Mouse (Mus musculus) spleen, adult 2 months (tissue): ENCODE data around the gene Arhgap22. TPM values are rescaled to one million over a fixed set of nuclear protein-coding genes. Genes with fewer than 3 reads are reported as not detected.

ENCODE experiments used
- DNase-seq, 2 experiments: peaks; one replicate each; pipeline versions ENCODE4 v3.0.0 to v3.0.0-alpha.2; 2012 to 2021; ENCODE audit warnings: low spot score in 2 of 2, low read depth in 1 of 2
- H3K27ac ChIP-seq: fragments of 200-500 bp; 2 replicates; pipeline ENCODE4 v1.5.1; 2012; ENCODE audit warnings: low read length, inconsistent platforms; ENCODE audit not compliant: insufficient read depth
- H3K27me3 ChIP-seq: fragments of 200-500 bp; 2 replicates; pipeline ENCODE4 v1.6.1; 2012; ENCODE audit warnings: mild to moderate bottlenecking, moderate library complexity, low read length, inconsistent platforms; ENCODE audit not compliant: control insufficient read depth, insufficient read depth
- H3K36me3 ChIP-seq: fragments of 200-500 bp; 2 replicates; pipeline ENCODE4 v1.6.1; 2012; ENCODE audit warnings: mild to moderate bottlenecking, low read length, inconsistent platforms; ENCODE audit not compliant: control insufficient read depth, insufficient read depth
- H3K4me1 ChIP-seq: fragments of 200-500 bp; 2 replicates; pipeline ENCODE4 v1.6.1; 2011; ENCODE audit warnings: inconsistent platforms; ENCODE audit not compliant: control insufficient read depth, insufficient read depth, insufficient read length
- H3K4me3 ChIP-seq: fragments of 200-500 bp; 2 replicates; pipeline ENCODE4 v1.5.1; 2011; ENCODE audit warnings: mild to moderate bottlenecking, inconsistent platforms; ENCODE audit not compliant: insufficient read depth, insufficient read length; ENCODE audit errors: extremely low read depth
- CTCF ChIP-seq: fragments of 200-500 bp; IDR thresholded peaks from 2 replicates; pipeline ENCODE4 v1.5.1; 2011; ENCODE audit warnings: mild to moderate bottlenecking, inconsistent platforms; ENCODE audit not compliant: insufficient read depth, insufficient read length, insufficient replicate concordance; ENCODE audit errors: extremely low read depth
- POLR2A ChIP-seq: fragments of 200-500 bp; IDR thresholded peaks from 2 replicates; pipeline ENCODE4 v1.6.1; 2011; ENCODE audit warnings: low read depth, low read length, inconsistent platforms
- WGBS: fragments of 180-500 bp; shearing (Covaris S2); methylation state at CpG from one replicate; pipeline ENCODE4 v1.1.7; 2018; 5-methylcytosine and 5-hydroxymethylcytosine counted together
- polyA plus RNA-seq: library from polyadenylated mRNA; depleted of rRNA; stranded (reverse); fragments of >200 nt; gene quantifications from 2 replicates; pipeline ENCODE4 v1.2.3, GENCODE M21; 2012

Arhgap22 gene
- polyA plus RNA-seq, 1 experiment: 11.1 TPM

- no peak overlapping the region for H3K4me3 ChIP-seq
- no peak for DNase-seq
- TF ChIP-seq POLR2A (no peak), CTCF (no peak)
- no peak overlapping the region for H3K27ac ChIP-seq
- H3K4me1 ChIP-seq: peaks cover 2% of the 10 kb centered on the region; the same call in 1 of the 2 replicates
- H3K27me3 ChIP-seq: no peaks in the 10 kb centered on the region
- WGBS: 37% methylated on average over 6 of the region's 6 CpGs
- no peaks in the 10 kb centered on the region for H3K36me3 ChIP-seq
Observed at GRCm38 (mm10) chr14:33202885-33203284, 10.9 kb upstream of the Arhgap22 start.

- H3K27me3 ChIP-seq: no peaks in the 10 kb centered on the region
- H3K27ac ChIP-seq: no peak overlapping the region
- no peaks in the 10 kb centered on the region for H3K36me3 ChIP-seq
- H3K4me3 ChIP-seq: no peak overlapping the region
- peaks cover 2% of the 10 kb centered on the region; the same call in 1 of the 2 replicates for H3K4me1 ChIP-seq
- 84% methylated on average over 14 of the region's 14 CpGs for WGBS
- no peak for DNase-seq
- no peak for TF ChIP-seq CTCF
- no peak for TF ChIP-seq POLR2A
Observed at GRCm38 (mm10) chr14:33203777-33204176, 10.0 kb upstream of the Arhgap22 start.

- H3K27ac ChIP-seq: no peak overlapping the region
- peaks cover 2% of the 10 kb centered on the region; the same call in 1 of the 2 replicates for H3K4me1 ChIP-seq
- 52% methylated on average over 24 of the region's 24 CpGs for WGBS
- H3K4me3 ChIP-seq: no peak overlapping the region
- no peaks in the 10 kb centered on the region for H3K36me3 ChIP-seq
- no peak for DNase-seq
- H3K27me3 ChIP-seq: no peaks in the 10 kb centered on the region
- TF ChIP-seq CTCF (peak; percentile 48; the same call in 1 of the 2 replicates), POLR2A (no peak)
Observed at GRCm38 (mm10) chr14:33205280-33205965, 8.4 kb upstream of the Arhgap22 start.

GRCm38 (mm10) chr14:33207011-33207410 is 6.8 kb upstream of the Arhgap22 start:
- Histone ChIP-seq H3K36me3 (no peaks in the 10 kb centered on the region), H3K4me3 (no peak overlapping the region), H3K4me1 (peaks cover 2% of the 10 kb centered on the region; the same call in 1 of the 2 replicates), H3K27me3 (no peaks in the 10 kb centered on the region), H3K27ac (no peak overlapping the region)
- peak in 1 of 2 experiments; percentile 36 for DNase-seq
- no peak for TF ChIP-seq POLR2A
- TF ChIP-seq CTCF: peak; percentile 53; the same call in 1 of the 2 replicates
- WGBS: 8% methylated on average over 2 of the region's 2 CpGs

GRCm38 (mm10) chr14:33208331-33208730 is 5.5 kb upstream of the Arhgap22 start:
- DNase-seq: no peak
- Histone ChIP-seq H3K27me3 (0 out of 2 replicates have a peak, but pooled peaks cover 2% of the 10 kb centered on the region), H3K4me3 (no peak overlapping the region), H3K27ac (no peak overlapping the region), H3K36me3 (no peaks in the 10 kb centered on the region), H3K4me1 (no peaks in the 10 kb centered on the region)
- 74% methylated on average over 5 of the region's 5 CpGs for WGBS
- TF ChIP-seq CTCF (no peak), POLR2A (no peak)

- Histone ChIP-seq H3K4me3 (no peak overlapping the region), H3K27me3 (peaks cover 2% of the 10 kb centered on the region; the same call in 1 of the 2 replicates), H3K36me3 (no peaks in the 10 kb centered on the region), H3K27ac (no peak overlapping the region), H3K4me1 (peaks cover 3% of the 10 kb centered on the region; the same call in 1 of the 2 replicates)
- TF ChIP-seq POLR2A (no peak), CTCF (no peak)
- no peak for DNase-seq
- WGBS: 76% methylated on average over 8 of the region's 8 CpGs
Observed at GRCm38 (mm10) chr14:33210806-33211205, 3.0 kb upstream of the Arhgap22 start.

GRCm38 (mm10) chr14:33212271-33212957 is 1.4 kb upstream of the Arhgap22 start:
- 54% methylated on average over 5 of the region's 5 CpGs for WGBS
- Histone ChIP-seq H3K36me3 (no peaks in the 10 kb centered on the region), H3K27me3 (peaks cover 2% of the 10 kb centered on the region; the same call in 1 of the 2 replicates), H3K4me3 (no peak overlapping the region), H3K27ac (no peak overlapping the region), H3K4me1 (peaks cover 6% of the 10 kb centered on the region; the same call in 1 of the 2 replicates)
- no peak for DNase-seq
- no peak for TF ChIP-seq POLR2A
- TF ChIP-seq CTCF: no peak
